Mouse (Mus musculus) embryonic fibroblast, embryonic 13.5 days (primary cell): ENCODE data around the gene Zfp217.

Experiments used
- CTCF ChIP-seq: IDR thresholded peaks from 2 replicates; pipeline ENCODE4 v1.5.1; 2011; ENCODE audit warnings: mild to moderate bottlenecking, control low read depth, low read length, moderate library complexity, borderline replicate concordance; ENCODE audit not compliant: insufficient read depth
- POLR2A ChIP-seq: IDR thresholded peaks from 2 replicates; pipeline ENCODE4 v1.6.1; 2011; ENCODE audit warnings: low read depth, mild to moderate bottlenecking, control low read depth, low read length, moderate library complexity

GRCm38 (mm10) chr2:170106000-170106399, 41.9 kb downstream of the Zfp217 start:
- TF ChIP-seq CTCF: no peak
- TF ChIP-seq POLR2A: no peak
